Mouse (Mus musculus): ENCODE results near the gene Tarm1.

Tarm1 gene

GRCm38 (mm10) chr7:3502439-3502838 is at the start of gene Tarm1:
Gene Tarm1 (minus strand): TSS chr7:3502624.
- no peak for DNase-seq

- DNase-seq: no peak
Measured at GRCm38 (mm10) chr7:3505913-3506312, 3.5 kb upstream of the Tarm1 start.

GRCm38 (mm10) chr7:3500406-3500805 is 2.0 kb downstream of the Tarm1 start:
- DNase-seq: no peak

- DNase-seq: no peak
Measured at GRCm38 (mm10) chr7:3481948-3482608, 20.3 kb downstream of the Tarm1 start.

GRCm38 (mm10) chr7:3476728-3477127 is 25.7 kb downstream of the Tarm1 start:
- DNase-seq: no peak

GRCm38 (mm10) chr7:3474291-3475080 is 27.9 kb downstream of the Tarm1 start:
- no peak for DNase-seq

GRCm38 (mm10) chr7:3472774-3473173 is 29.6 kb downstream of the Tarm1 start:
- DNase-seq: no peak

- no peak for DNase-seq
Measured at GRCm38 (mm10) chr7:3468614-3469013, 33.8 kb downstream of the Tarm1 start.

GRCm38 (mm10) chr7:3463306-3463705 is 39.1 kb downstream of the Tarm1 start:
- no peak for DNase-seq

GRCm38 (mm10) chr7:3460261-3460660 is 42.2 kb downstream of the Tarm1 start:
- no peak for DNase-seq

- no peak for DNase-seq
Measured at GRCm38 (mm10) chr7:3457841-3458217, 44.6 kb downstream of the Tarm1 start.

GRCm38 (mm10) chr7:3457111-3457840 is 45.1 kb downstream of the Tarm1 start:
- no peak for DNase-seq

GRCm38 (mm10) chr7:3453486-3454183 is 48.8 kb downstream of the Tarm1 start:
- DNase-seq: no peak

GRCm38 (mm10) chr7:3452821-3453485 is 49.5 kb downstream of the Tarm1 start:
- no peak for DNase-seq

GRCm38 (mm10) chr7:3451161-3451560 is 51.3 kb downstream of the Tarm1 start:
- no peak for DNase-seq

- DNase-seq: no peak
Measured at GRCm38 (mm10) chr7:3450671-3451070, 51.8 kb downstream of the Tarm1 start.

- DNase-seq: peak; percentile 35
Measured at GRCm38 (mm10) chr7:3448737-3449454, 53.5 kb downstream of the Tarm1 start.

- no peak for DNase-seq
Measured at GRCm38 (mm10) chr7:3447026-3447425, 55.4 kb downstream of the Tarm1 start.

- no peak for DNase-seq
Measured at GRCm38 (mm10) chr7:3446584-3446983, 55.8 kb downstream of the Tarm1 start.

- DNase-seq: no peak
Measured at GRCm38 (mm10) chr7:3444678-3445077, 57.7 kb downstream of the Tarm1 start.

GRCm38 (mm10) chr7:3442476-3443062 is 59.9 kb downstream of the Tarm1 start:
- DNase-seq: no peak
